Mouse (Mus musculus) left cerebral cortex, postnatal 4 days (tissue): ENCODE measurements around the gene Urb1. TPM values are rescaled to one million over a fixed set of nuclear protein-coding genes. Genes with fewer than 3 reads are reported as not detected.

ENCODE experiments used
- DNase-seq: peaks from one replicate; pipeline ENCODE4 v3.0.0-alpha.2; 2022
- intact Hi-C: fragments of 180-260 bp; cut with DNase I; formaldehyde crosslinking; loops from one replicate; pipeline ENCODE4 v1.15.1; 2025
- total RNA-seq, 2 experiments: library from RNA; stranded (reverse); gene quantifications; 2 replicates each; pipeline ENCODE4 v1.2.3; 2021

Gene Urb1
- total RNA-seq, 2 experiments from 2014 or later, result 15.9 to 18.5 TPM

GRCm38 (mm10) chr16:90775946-90776520, 34.2 kb downstream of the Urb1 start:
- intact Hi-C loops, result no loop called here
- DNase-seq, result peak; percentile 32

GRCm38 (mm10) chr16:90774646-90775045, 35.6 kb downstream of the Urb1 start:
- intact Hi-C loops, result no loop called here
- no peak for DNase-seq

GRCm38 (mm10) chr16:90774216-90774615, 36.0 kb downstream of the Urb1 start:
- intact Hi-C loops, result no loop called here
- peak; percentile 43 for DNase-seq

GRCm38 (mm10) chr16:90766919-90767454, 43.2 kb downstream of the Urb1 start:
- intact Hi-C loops, result no loop called here

GRCm38 (mm10) chr16:90765195-90765877, 44.9 kb downstream of the Urb1 start:
- DNase-seq, result peak; percentile 14
- intact Hi-C loops, result no loop called here

More at GRCm38 (mm10) chr16:90766919-90767454, 43.2 kb downstream of the Urb1 start:
- no peak for DNase-seq

- intact Hi-C loops, result no loop called here
- DNase-seq, result no peak
Measured at GRCm38 (mm10) chr16:90760515-90760914, 49.7 kb downstream of the Urb1 start.

- no peak for DNase-seq
- intact Hi-C loops, result no loop called here
Measured at GRCm38 (mm10) chr16:90759335-90759734, 50.9 kb downstream of the Urb1 start.

- no peak for DNase-seq
- intact Hi-C loops, result no loop called here
Measured at GRCm38 (mm10) chr16:90753386-90753941, 56.7 kb downstream of the Urb1 start.

- no peak for DNase-seq
- intact Hi-C loops, result no loop called here
Measured at GRCm38 (mm10) chr16:90748169-90748568, 62.0 kb downstream of the Urb1 start.

GRCm38 (mm10) chr16:90747143-90747542, 63.1 kb downstream of the Urb1 start:
- intact Hi-C loops, result no loop called here
- no peak for DNase-seq

- no peak for DNase-seq
- intact Hi-C loops, result no loop called here
Measured at GRCm38 (mm10) chr16:90738092-90738956, 71.9 kb downstream of the Urb1 start, which contains the start of gene Mrap. Gene Mrap, plus strand, starts transcription at chr16:90738207.

- DNase-seq, result no peak
- intact Hi-C loops, result no loop called here
Measured at GRCm38 (mm10) chr16:90736672-90737270, 73.4 kb downstream of the Urb1 start.

- intact Hi-C loops, result no loop called here
- DNase-seq, result no peak
Measured at GRCm38 (mm10) chr16:90735611-90736010, 74.6 kb downstream of the Urb1 start.

GRCm38 (mm10) chr16:90727233-90728115, 82.7 kb downstream of the Urb1 start, which contains the start of gene Mis18a:
Gene Mis18a, minus strand, starts transcription at chr16:90727404.
- peak; percentile 97 for DNase-seq
- intact Hi-C loops, result no loop called here

GRCm38 (mm10) chr16:90726600-90727227, 83.5 kb downstream of the Urb1 start:
- intact Hi-C loops, result no loop called here
- no peak for DNase-seq

GRCm38 (mm10) chr16:90724051-90724450, 86.2 kb downstream of the Urb1 start:
- DNase-seq, result no peak

GRCm38 (mm10) chr16:90710313-90710712, 99.9 kb downstream of the Urb1 start:
- DNase-seq, result no peak
- intact Hi-C loops, result loop anchor here (5.0 kb wide), 1 partner anchor 328 kb away; no protein-coding TSS in a partner anchor

More at GRCm38 (mm10) chr16:90724051-90724450, 86.2 kb downstream of the Urb1 start:
- intact Hi-C loops, result no loop called here

- peak; percentile 93 for DNase-seq
- intact Hi-C loops, result loop anchor here (5.0 kb wide), 1 partner anchor 327 kb away; no protein-coding TSS in a partner anchor
Measured at GRCm38 (mm10) chr16:90709711-90710289, 100.4 kb downstream of the Urb1 start.
